In genomic region chr3:159891057-159891752, GRCm38 (mm10) we compare ENCODE assay signal across 12 mouse cellular contexts. TPM values are rescaled to one million over a fixed set of nuclear protein-coding genes. Genes with fewer than 3 reads are reported as not detected.
DNase-seq lines count a peak whose midpoint lies in the region; ATAC-seq and TF ChIP-seq lines count a peak whose summit lies in the region.
"Had no signal": no experiment of that assay in that cellular context is flagged by ENCODE, and none has a peak within 500 bp of the region (broad histone marks: within the 10 kb centered on the region; RNA-seq: fewer than 3 reads in every experiment).

No protein-coding gene starts in this region.

- H3K27me3 ChIP-seq in heart, adult 2 months (ENCODE audit: control insufficient read depth, insufficient read depth, low read length): no peaks in the 10 kb centered on the region
- no peaks in the 10 kb centered on the region for H3K27me3 ChIP-seq in lung, embryonic 16.5 days (ENCODE audit: control insufficient read depth, insufficient read depth, low read depth, low read length)
- H3K27me3 ChIP-seq in liver, embryonic 15.5 days: no peaks in the 10 kb centered on the region

- no peak overlapping the region for H3K4me2 ChIP-seq in lung, embryonic 16.5 days (ENCODE audit: low read depth, low read length)
- no peak overlapping the region for H3K4me2 ChIP-seq in liver, embryonic 15.5 days
- H3K4me2 ChIP-seq: lung, embryonic 14.5 days had no signal

- H3K4me1 ChIP-seq in heart, adult 2 months (ENCODE audit: control insufficient read depth, insufficient read depth, low read length): no peaks in the 10 kb centered on the region; the same call in none of the 2 replicates
- peaks cover under 1% of the 10 kb centered on the region for H3K4me1 ChIP-seq in lung, embryonic 16.5 days (replicated peaks; ENCODE audit: control insufficient read depth, insufficient read depth, low read length)
- no peaks in the 10 kb centered on the region for H3K4me1 ChIP-seq in liver, embryonic 15.5 days (replicated peaks)

- no peak overlapping the region for H3K9ac ChIP-seq in heart, adult 2 months (ENCODE audit: low read depth, low read length)
- H3K9ac ChIP-seq in lung, embryonic 16.5 days (ENCODE audit: low read length): no peak overlapping the region
- H3K9ac ChIP-seq in liver, embryonic 15.5 days: no peak overlapping the region
- H3K9ac ChIP-seq: forebrain, postnatal 0 days; lung, embryonic 14.5 days had no signal

- no peak for TF ChIP-seq EP300 in heart, adult 2 months (IDR thresholded peaks at IDR 0.05; ENCODE audit: insufficient read depth, low read depth, low read length)

- TF ChIP-seq POLR2A in heart, adult 2 months (IDR thresholded peaks at IDR 0.05; ENCODE audit: insufficient read depth, low read depth, low read length): no peak

- H3K27ac ChIP-seq in heart, adult 2 months: no peak overlapping the region
- H3K27ac ChIP-seq in lung, embryonic 16.5 days (ENCODE audit: low read length): no peak overlapping the region
- H3K27ac ChIP-seq in liver, embryonic 15.5 days (replicated peaks): no peak overlapping the region
- H3K27ac ChIP-seq: stomach, postnatal 0 days had no signal

- TF ChIP-seq CTCF in heart, adult 2 months (IDR thresholded peaks at IDR 0.05): no peak

- WGBS in heart, adult 2 months: 86% methylated on average over 8 of the region's 8 CpGs
- WGBS in lung, embryonic 16.5 days: 87% methylated on average over 8 of the region's 8 CpGs
- 60% methylated on average over 8 of the region's 8 CpGs for WGBS in liver, embryonic 15.5 days (ENCODE audit: insufficient replicate concordance)

- peak; percentile 7 for DNase-seq in heart, postnatal 4 days
- DNase-seq in heart, adult 2 months: no peak
- no peak for DNase-seq in lung, postnatal 36 days
- DNase-seq in c-Kit-positive CD71-negative TER-119-negative erythroid progenitor cells, embryonic 14.5 days (ENCODE audit: low read depth): peak; percentile 1
- no peak for DNase-seq in embryo, embryonic 10 days (ENCODE audit: low spot score)
- DNase-seq in B cell, adult 2 months: no peak
- DNase-seq: adrenal gland, postnatal 10 days; forebrain, postnatal 0 days; lung, embryonic 14.5 days had no signal

- H3K36me3 ChIP-seq in heart, adult 2 months (ENCODE audit: control insufficient read depth, insufficient read depth, low read length): peaks cover 3% of the 10 kb centered on the region
- H3K36me3 ChIP-seq in lung, embryonic 16.5 days (ENCODE audit: control insufficient read depth, insufficient read depth, low read length): no peaks in the 10 kb centered on the region
- H3K36me3 ChIP-seq in liver, embryonic 15.5 days (replicated peaks): no peaks in the 10 kb centered on the region

- no peak overlapping the region for H3K4me3 ChIP-seq in heart, adult 2 months
- no peak overlapping the region for H3K4me3 ChIP-seq in lung, embryonic 16.5 days (ENCODE audit: low read length)
- H3K4me3 ChIP-seq in liver, embryonic 15.5 days (replicated peaks): no peak overlapping the region

- intact Hi-C loops in heart, adult 2 months (cut with DNase I): no loop called here

- no peaks in the 10 kb centered on the region for H3K79me2 ChIP-seq in heart, adult 2 months (replicated peaks; ENCODE audit: control insufficient read depth, insufficient read depth, low read length)

- peak; percentile 15; the same call in 1 of the 2 replicates for ATAC-seq in lung, embryonic 16.5 days (ENCODE audit: low read depth)
- peak; percentile 28; the same call in 1 of the 2 replicates for ATAC-seq in liver, embryonic 15.5 days (ENCODE audit: insufficient read depth)
- ATAC-seq: forebrain, postnatal 0 days had no signal

- H3K9me3 ChIP-seq in lung, embryonic 16.5 days (ENCODE audit: control insufficient read depth, low read length): no peaks in the 10 kb centered on the region
- no peaks in the 10 kb centered on the region for H3K9me3 ChIP-seq in liver, embryonic 15.5 days (replicated peaks)

RNA-seq across cellular contexts. Expression of gene Wls, which starts 51.7 kb away (rescaled TPM):
- 100 to 1,000 TPM; 116 TPM for total RNA-seq in heart, postnatal 4 days (2021)
- 10 to 100 TPM; 37.7 to 39.0 TPM for total RNA-seq in heart, adult 2 months (2021)
- polyA plus RNA-seq in heart, adult 2 months (2012; rRNA removed): 26.2 and 53.5 TPM in 2 replicates
- polyA plus RNA-seq in lung, embryonic 16.5 days (2015; fragmentation: Nextera tagmentation; extraction: Ambion mirVana): 190 and 194 TPM in 2 replicates
- polyA plus RNA-seq in liver, embryonic 15.5 days (2015; fragmentation: Nextera tagmentation; extraction: Ambion mirVana): 7.1 and 7.7 TPM in 2 replicates

Comparison
In these comparisons a context has a peak if more than half of its experiments do, and no peak if none do; other contexts are left out.
1. DNase-seq: peak in heart, postnatal 4 days (single experiment) and c-Kit-positive CD71-negative TER-119-negative erythroid progenitor cells, embryonic 14.5 days (single experiment); none in heart, adult 2 months (0 of 2), lung, postnatal 36 days (single experiment), embryo, embryonic 10 days (single experiment) and B cell, adult 2 months (0 of 2).